Mouse (Mus musculus): ENCODE results near the gene Rsg1.

Gene Rsg1

DNA sequence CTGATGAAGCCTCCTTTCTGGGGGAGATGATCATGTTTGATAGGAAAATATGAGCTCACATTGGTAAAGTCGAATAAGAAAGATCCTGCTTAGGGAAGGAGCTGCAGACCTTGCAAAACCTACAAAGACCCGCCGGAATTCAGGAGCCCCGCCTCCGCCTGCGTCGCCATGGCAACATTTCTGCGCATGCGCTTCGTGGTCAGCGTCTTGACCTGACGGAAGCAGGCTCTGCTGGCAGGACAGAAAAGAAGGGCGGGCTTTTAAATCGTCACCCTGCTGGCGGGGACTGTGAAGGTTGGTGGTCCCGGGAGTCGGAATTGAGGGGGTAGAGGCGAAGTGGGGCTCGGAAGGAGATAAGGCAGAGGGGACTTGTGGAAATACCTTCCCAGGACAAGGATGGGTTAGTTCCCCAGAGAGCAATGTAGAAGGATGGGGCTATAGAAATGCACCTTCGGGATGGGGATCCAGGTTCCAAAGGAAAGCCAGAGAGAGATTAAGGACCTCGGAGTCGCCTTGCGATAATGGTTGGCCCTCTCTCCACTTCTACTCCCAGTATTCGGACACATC, at the start of gene Rsg1:
TSS of gene Rsg1 (plus strand) at position 187 of the 567 bp plus-strand sequence.
- peak; percentile 71; the same call in 1 of the 2 replicates for ATAC-seq (ENCODE audit: insufficient number of reproducible peaks, low FRiP score, low TSS enrichment)

DNA sequence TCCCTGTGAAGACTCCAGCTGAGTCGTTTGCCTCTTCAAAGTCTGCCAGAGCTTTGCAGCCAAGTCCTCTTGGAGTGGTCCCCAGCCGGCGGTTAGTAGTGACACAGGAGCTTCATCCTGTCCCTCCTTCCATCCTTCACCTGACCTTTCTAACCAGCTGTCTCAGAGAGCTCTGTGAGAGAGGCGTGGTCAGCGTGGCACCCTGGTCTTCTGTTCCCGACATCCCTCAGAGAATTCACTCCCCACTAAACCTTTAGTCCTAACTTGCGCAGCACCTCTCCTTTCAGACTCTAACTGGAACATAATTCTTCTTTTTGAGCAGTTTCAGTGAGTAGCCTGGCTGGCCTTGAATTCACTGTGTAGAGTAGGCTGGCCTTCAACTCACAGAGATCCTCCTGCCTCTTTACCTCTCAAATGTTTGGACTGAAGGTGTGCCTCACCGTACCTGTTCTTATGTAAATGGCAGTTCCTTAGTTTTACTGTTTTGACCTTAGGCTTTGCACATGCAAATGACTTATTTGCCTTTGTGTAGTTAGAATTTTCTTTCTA, 47.9 kb upstream of the Rsg1 start:
- ATAC-seq (ENCODE audit: insufficient number of reproducible peaks, low FRiP score, low TSS enrichment), result no peak

DNA sequence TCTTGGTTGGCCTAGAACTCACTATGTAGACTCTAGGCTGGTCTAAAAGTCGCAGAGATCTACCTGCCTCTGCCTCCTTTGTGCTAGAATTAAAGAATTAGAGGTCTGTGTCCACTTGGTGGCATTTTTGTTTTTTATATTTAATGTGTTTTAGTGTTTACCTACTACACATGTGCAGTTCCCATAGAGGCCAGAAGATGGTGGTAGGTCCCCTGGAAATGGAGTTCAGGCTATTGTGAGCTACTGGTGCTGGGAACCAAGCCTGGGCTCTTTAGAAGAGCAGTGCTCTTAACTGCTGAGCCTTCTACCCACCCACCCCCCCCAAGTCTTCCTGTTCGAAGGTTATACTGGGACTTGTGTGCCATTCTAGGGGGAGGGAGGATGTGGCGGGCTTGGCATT, 46.6 kb upstream of the Rsg1 start:
- ATAC-seq (ENCODE audit: insufficient number of reproducible peaks, low FRiP score, low TSS enrichment), result no peak

DNA sequence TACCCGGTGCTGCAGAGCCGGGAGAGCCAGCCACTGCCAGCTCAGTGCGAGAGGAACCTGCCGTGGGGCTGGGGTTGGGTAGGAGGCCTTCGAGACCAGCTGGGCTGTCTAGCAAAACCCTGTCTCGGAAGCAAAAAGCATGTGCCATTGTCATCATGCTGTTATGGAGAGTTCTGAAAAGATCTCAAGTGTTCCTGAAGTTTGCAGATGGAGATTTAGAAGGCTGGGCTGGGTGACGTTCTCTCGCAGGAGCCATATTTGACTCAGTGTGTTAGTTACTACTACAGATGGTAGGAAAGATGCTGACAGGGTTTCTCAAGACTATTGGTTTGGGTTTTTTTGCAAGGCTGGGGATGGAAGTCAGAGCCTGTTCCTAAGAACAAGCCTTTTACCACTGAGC, 41.6 kb upstream of the Rsg1 start:
- ATAC-seq (ENCODE audit: insufficient number of reproducible peaks, low FRiP score, low TSS enrichment), result no peak

GRCm38 (mm10) chr4:141175783-141176182, 38.0 kb upstream of the Rsg1 start:
- no peak for ATAC-seq (ENCODE audit: insufficient number of reproducible peaks, low FRiP score, low TSS enrichment)

DNA sequence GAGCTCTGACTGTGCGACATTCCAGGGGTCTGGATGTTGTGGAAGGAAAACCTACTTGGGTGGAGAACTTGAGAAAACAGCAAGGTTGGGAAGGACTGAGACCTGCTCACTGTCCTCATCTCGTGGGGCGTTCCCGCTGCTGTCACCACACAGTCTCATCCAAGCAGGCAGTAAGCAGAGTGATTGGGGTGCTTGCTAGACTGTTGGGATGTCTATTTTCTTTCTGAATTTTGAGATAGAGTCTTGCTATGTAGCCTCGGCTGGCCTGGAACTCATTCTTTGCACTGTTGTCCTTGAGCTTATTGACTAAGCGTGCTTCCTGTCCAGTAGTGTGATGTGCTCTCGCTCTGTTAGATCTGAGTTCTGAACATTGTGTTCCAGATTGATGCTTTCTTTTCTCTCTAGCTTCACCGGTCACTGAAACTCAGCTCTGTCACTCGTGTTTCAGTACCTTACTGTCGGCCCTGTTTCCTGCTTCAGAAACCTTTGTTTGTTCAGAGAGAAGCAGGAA, 37.4 kb upstream of the Rsg1 start:
- no peak for ATAC-seq (ENCODE audit: insufficient number of reproducible peaks, low FRiP score, low TSS enrichment)

DNA sequence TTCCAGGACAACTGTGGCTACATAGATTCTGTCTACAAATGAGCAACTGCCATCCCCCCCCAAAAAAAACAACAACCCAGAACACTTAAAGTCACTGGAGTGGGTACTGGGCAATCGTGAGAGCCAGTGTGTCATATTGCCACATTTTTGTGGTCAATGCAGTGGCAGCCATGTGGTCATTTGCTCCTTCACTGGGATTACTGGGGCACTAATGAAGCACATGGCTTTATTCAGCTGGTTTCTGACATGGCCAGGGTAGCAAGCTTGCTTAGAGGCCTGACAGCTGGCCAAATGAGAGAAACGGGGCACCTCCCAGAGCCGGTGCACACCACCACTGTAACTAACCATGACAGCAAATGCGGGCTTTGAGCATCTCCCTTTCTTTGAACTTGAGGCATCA, 35.3 kb upstream of the Rsg1 start:
- ATAC-seq (ENCODE audit: insufficient number of reproducible peaks, low FRiP score, low TSS enrichment), result no peak

DNA sequence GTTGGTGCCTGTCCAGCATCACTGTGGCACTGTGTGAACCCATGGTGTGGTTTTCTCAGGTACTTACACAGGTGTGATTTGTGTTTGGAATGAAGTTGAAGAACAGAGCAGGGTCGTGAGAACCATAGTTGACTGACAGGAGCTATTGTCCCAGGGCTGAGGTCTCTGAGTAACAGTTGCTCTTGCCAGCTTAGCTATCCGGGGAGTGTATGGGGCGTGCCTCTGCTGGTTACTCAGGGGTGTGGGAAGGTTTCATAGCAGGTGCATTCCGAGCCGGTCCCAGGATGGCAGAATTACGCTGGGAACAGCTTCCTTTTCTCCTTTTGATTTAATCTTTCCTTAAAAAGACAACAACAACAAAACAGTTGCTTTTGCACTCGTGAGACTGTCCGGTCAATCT, 32.9 kb upstream of the Rsg1 start:
- no peak for ATAC-seq (ENCODE audit: insufficient number of reproducible peaks, low FRiP score, low TSS enrichment)

DNA sequence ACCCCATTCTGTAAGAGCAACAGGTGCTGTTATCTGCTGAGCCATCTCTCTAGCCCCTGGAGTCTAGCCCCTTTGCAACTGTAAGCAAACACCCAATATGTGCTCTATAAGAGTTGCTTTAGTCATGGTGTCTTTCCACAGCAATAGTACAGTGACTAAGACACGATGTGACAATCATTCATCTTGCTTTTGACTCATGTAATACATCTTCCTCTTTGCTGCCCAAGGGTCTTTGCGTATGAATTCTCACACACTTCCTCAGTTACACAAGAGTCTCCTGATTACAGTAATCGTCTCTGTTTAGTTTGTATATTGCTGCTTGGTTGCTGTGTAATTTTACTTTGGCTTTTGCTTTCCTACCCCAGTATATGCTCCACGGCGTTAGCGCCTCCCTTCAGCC, 31.8 kb upstream of the Rsg1 start:
- ATAC-seq (ENCODE audit: insufficient number of reproducible peaks, low FRiP score, low TSS enrichment), result no peak

DNA sequence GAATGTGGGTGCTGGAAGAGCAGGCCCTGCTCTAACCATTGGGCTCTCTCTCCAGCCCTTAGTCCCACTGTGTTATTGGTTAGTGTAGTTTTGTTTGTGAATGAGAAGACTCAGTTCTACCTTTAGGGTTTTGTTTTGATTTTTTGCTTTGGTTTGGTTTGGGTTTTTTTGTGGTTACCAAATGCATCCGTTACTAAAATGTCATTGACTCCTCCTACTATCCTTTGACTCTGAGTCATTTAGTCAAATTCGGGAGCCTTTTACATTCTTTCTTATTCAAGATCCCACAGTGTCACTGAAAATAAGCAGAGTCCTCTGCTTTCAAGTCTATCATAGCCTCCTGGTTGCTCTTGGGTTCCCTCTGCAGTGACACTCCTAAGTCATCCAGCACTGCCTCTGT, 29.8 kb upstream of the Rsg1 start:
- ATAC-seq (ENCODE audit: insufficient number of reproducible peaks, low FRiP score, low TSS enrichment), result no peak

GRCm38 (mm10) chr4:141184426-141184825, 29.3 kb upstream of the Rsg1 start:
- ATAC-seq (ENCODE audit: insufficient number of reproducible peaks, low FRiP score, low TSS enrichment), result no peak

- no peak for ATAC-seq (ENCODE audit: insufficient number of reproducible peaks, low FRiP score, low TSS enrichment)
Measured at GRCm38 (mm10) chr4:141186923-141187836, 26.6 kb upstream of the Rsg1 start.

DNA sequence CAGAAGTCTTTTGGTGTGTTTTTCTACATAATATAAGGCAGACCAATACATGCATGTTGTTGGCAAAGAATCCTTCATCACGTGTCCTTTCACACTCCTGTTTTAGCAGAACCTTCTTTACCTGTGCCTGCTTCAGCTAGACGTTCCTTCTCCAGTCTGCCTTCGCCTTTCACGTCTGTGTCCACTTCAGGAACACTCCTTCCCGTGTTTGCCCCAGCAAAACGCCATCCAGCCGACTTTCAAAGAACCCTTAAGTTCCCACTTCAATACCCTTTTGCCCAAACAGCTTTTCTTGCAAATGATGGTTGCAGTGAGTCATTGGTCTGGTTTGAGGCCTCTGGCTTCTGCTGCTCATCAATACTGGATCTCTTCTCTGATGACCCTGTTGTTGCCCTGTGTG, 22.5 kb upstream of the Rsg1 start:
- ATAC-seq (ENCODE audit: insufficient number of reproducible peaks, low FRiP score, low TSS enrichment), result no peak

GRCm38 (mm10) chr4:141194553-141194952, 19.2 kb upstream of the Rsg1 start:
- no peak for ATAC-seq (ENCODE audit: insufficient number of reproducible peaks, low FRiP score, low TSS enrichment)

DNA sequence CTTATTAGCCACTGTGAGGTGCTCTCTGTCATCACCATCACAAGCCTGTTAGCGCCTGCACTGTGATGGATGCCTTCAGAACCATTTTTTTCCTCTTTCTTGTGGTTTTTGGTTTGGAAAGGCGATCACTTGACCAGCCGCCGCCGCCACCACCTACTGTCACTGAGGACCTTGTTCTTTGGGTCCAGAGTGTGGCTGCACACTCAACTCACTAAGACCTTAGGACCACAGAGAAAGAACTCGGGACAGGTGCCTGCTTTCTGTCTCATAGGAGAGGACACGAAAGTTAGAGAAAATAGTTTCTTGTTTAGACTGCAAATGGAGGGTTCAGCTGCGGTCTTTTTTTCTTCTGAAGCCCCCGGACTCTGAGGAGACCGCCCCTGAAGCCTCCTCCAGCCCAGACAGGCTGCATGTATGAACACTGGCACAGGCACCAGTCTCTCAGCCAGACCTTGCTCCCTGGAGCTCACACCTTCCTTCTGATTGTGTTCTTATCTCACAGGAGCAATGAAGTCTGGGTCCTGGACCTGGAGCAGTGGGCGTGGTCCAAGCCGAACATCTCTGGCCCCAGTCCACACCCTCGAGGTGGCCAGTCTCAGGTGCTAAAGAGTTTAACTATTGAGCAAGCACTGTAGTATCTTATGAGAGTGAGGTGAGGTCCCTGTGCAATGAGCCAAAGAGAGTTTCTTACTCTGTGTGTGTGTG, 16.6 kb upstream of the Rsg1 start:
- no peak for ATAC-seq (ENCODE audit: insufficient number of reproducible peaks, low FRiP score, low TSS enrichment)

DNA sequence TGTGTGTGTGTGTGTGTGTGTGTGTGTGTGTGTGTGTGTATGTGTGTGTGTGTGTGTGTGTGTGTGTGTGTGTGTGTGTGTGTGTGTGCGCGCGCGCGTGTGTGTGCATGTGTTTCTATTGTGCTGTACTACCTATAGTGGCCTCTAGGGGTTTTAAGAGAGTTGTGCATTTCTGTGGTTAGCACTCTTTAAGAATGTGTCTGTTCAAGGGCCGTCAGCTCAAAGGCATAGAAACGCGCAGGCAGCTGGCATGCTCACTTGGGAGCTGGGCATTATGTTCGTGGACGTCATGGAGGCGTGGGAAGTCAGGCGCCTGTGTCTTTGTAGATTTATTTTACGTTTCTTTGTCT, 16.1 kb upstream of the Rsg1 start:
- ATAC-seq (ENCODE audit: insufficient number of reproducible peaks, low FRiP score, low TSS enrichment), result no peak

GRCm38 (mm10) chr4:141200906-141201305, 12.8 kb upstream of the Rsg1 start:
- ATAC-seq (ENCODE audit: insufficient number of reproducible peaks, low FRiP score, low TSS enrichment), result no peak

DNA sequence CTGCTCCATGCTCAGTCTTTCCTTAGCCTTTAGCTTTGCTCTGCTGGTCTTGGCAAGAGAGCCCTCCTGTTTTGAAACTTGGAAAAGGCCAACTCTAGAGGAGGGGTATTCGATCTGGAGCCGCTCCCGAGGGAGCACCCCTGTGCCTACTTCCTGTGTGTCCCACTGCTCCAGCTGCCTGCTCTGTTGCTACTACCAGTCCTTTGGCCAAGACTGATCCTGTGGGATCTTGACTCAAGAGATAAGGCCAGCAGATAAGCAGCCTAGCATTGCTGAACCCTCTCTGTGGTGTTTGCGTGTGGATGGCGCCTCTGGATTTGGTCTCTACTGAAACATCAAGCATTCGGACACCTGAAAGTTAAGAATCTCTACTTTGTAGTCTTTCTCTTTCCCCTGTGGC, 11.6 kb upstream of the Rsg1 start:
- no peak for ATAC-seq (ENCODE audit: insufficient number of reproducible peaks, low FRiP score, low TSS enrichment)

GRCm38 (mm10) chr4:141204580-141205061, 9.1 kb upstream of the Rsg1 start:
- no peak for ATAC-seq (ENCODE audit: insufficient number of reproducible peaks, low FRiP score, low TSS enrichment)

DNA sequence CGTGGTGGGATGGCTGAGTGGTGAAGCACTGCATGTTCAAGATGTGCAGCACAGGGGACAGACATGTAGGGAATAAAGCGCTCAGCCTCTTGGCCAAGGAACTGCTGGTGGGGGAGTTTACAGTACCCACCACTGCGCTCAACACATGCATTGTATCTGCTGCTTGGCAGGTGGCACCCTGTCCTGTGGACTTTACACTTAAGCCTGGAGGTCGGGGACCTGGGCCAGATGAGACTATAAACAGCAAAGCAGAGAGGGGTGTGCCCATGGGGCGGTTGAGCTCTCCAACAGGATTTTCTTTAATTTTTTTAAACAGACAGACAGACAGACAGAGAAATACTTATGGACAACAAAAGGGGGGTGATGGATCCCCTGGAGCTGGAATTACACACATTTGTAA, 6.7 kb upstream of the Rsg1 start:
- ATAC-seq (ENCODE audit: insufficient number of reproducible peaks, low FRiP score, low TSS enrichment), result no peak
